Mouse (Mus musculus) ES-E14 (cell line): ENCODE measurements at regions not wholly inside any gene's neighbourhood (a gene's known extent, or its start where the extent isn't known, plus 50 kb on each side); places are given as distances from the start of the nearest gene placed in this dataset.

Experiments used
- CHD2 ChIP-seq: IDR thresholded peaks from 2 replicates; pipeline ENCODE4 v1.6.1; 2014; ENCODE audit warnings: mild to moderate bottlenecking, low read depth, low read length, inconsistent platforms
- HCFC1 ChIP-seq: IDR thresholded peaks from 2 replicates; pipeline ENCODE4 v1.6.1; 2012; ENCODE audit warnings: low read length, inconsistent platforms, borderline replicate concordance; ENCODE audit not compliant: insufficient read depth
- MAFK ChIP-seq: IDR thresholded peaks from 2 replicates; pipeline ENCODE4 v1.6.1; 2014; ENCODE audit warnings: mild to moderate bottlenecking, low read depth, low read length, inconsistent platforms; ENCODE audit not compliant: insufficient read depth
- ZC3H11A ChIP-seq: IDR thresholded peaks from 2 replicates; pipeline ENCODE4 v1.6.1; 2012; ENCODE audit warnings: low read depth, mild to moderate bottlenecking, inconsistent platforms, low read length, borderline replicate concordance
- ZNF384 ChIP-seq: IDR thresholded peaks from 2 replicates; pipeline ENCODE4 v1.6.1; 2012; ENCODE audit warnings: low read depth, low read length, inconsistent platforms

- no peak for TF ChIP-seq CHD2
- no peak for TF ChIP-seq ZNF384
- no peak for TF ChIP-seq HCFC1
- no peak for TF ChIP-seq ZC3H11A
- TF ChIP-seq MAFK, result no peak
These were observed 132.7 kb upstream of the Sox9 start for GRCm38 (mm10) chr11:112649298-112649697.
